Mouse (Mus musculus): Measurements from ENCODE around the gene Zfp467. TPM values are rescaled to one million over a fixed set of nuclear protein-coding genes. Genes with fewer than 3 reads are reported as not detected.

Zfp467 gene
- 1.2 and 13.4 TPM in 2 replicates for polyA plus RNA-seq (2012; ENCODE audit: insufficient read depth, low replicate concordance)

- peaks cover 30% of the 10 kb centered on the region for H3K9me3 ChIP-seq
- peaks cover 25% of the 10 kb centered on the region for H3K4me1 ChIP-seq
- H3K4me3 ChIP-seq (replicated peaks): peak within 1 kb of the TSS; percentile 90
- TF ChIP-seq GATA1 (IDR thresholded peaks at IDR 0.05; ENCODE audit: borderline replicate concordance, low read length): no peak
- no peak for TF ChIP-seq FLI1 (IDR thresholded peaks at IDR 0.05; ENCODE audit: low read length)
- H3K36me3 ChIP-seq (replicated peaks; ENCODE audit: low read length): peaks cover 15% of the 10 kb centered on the region
- H3K27me3 ChIP-seq (replicated peaks): peaks cover 91% of the 10 kb centered on the region
These were observed at the start of gene Zfp467 for GRCm38 (mm10) chr6:48445181-48446101. TSS of gene Zfp467 (minus strand) at chr6:48445825.

- no peak overlapping the region for H3K4me3 ChIP-seq (replicated peaks)
- TF ChIP-seq GATA1 (IDR thresholded peaks at IDR 0.05; ENCODE audit: borderline replicate concordance, low read length): no peak
- TF ChIP-seq FLI1 (IDR thresholded peaks at IDR 0.05; ENCODE audit: low read length): no peak
- no peaks in the 10 kb centered on the region for H3K9me3 ChIP-seq
These were observed 47.6 kb upstream of the Zfp467 start for GRCm38 (mm10) chr6:48493136-48493730.

DNA sequence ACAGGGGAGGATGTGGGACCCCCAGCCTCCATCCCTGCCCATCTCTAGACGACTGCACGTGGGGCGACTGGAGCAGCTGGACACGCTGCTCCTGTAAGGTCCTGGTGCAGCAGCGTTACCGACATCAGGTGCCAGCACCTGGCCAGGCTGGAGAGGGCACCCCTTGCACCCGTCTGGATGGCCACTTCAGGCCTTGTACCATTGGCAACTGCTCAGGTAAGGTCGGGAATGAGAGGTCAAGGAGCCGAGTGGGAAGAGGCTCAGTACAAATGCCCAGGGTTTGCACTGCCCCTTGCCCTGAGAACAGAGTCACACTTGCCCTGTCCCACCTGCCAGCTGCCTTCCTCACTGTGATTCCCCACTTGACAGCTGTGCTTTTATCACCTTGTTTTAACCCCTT is 45.7 kb upstream of the Zfp467 start:
- TF ChIP-seq FLI1 (IDR thresholded peaks at IDR 0.05; ENCODE audit: low read length): no peak
- no peak for TF ChIP-seq GATA1 (IDR thresholded peaks at IDR 0.05; ENCODE audit: borderline replicate concordance, low read length)
- H3K4me3 ChIP-seq (replicated peaks): no peak overlapping the region
- no peaks in the 10 kb centered on the region for H3K9me3 ChIP-seq
- H3K36me3 ChIP-seq (replicated peaks; ENCODE audit: low read length): no peaks in the 10 kb centered on the region
- H3K4me1 ChIP-seq: peaks cover 19% of the 10 kb centered on the region
- peaks cover 93% of the 10 kb centered on the region for H3K27me3 ChIP-seq (replicated peaks)

More at GRCm38 (mm10) chr6:48493136-48493730, 47.6 kb upstream of the Zfp467 start:
- Histone ChIP-seq H3K4me1 (peaks cover 12% of the 10 kb centered on the region), H3K36me3 (replicated peaks; ENCODE audit: low read length) (no peaks in the 10 kb centered on the region), H3K27me3 (replicated peaks) (peaks cover 94% of the 10 kb centered on the region)

DNA sequence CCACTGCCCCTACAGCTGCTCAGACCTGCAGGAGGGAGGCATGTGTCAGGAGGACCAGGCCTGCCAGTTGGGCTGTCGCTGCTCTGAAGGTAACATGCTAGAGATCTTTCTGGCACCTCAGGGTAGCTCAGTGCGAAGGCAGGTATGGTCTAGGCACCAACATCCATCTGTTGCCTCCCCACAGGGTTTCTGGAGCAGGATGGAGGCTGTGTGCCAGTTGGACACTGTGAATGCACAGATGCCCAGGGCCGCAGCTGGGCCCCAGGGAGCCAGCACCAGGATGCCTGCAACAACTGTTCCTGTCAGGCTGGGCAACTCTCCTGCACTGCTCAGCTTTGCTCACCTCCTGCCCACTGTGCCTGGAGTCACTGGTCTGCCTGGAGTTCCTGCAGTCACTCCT is 44.1 kb upstream of the Zfp467 start:
- Histone ChIP-seq H3K36me3 (replicated peaks; ENCODE audit: low read length) (no peaks in the 10 kb centered on the region), H3K9me3 (no peaks in the 10 kb centered on the region), H3K4me3 (replicated peaks) (no peak overlapping the region), H3K4me1 (peaks cover 19% of the 10 kb centered on the region), H3K27me3 (replicated peaks) (peaks cover 97% of the 10 kb centered on the region)
- TF ChIP-seq GATA1 (IDR thresholded peaks at IDR 0.05; ENCODE audit: borderline replicate concordance, low read length) (no peak), FLI1 (IDR thresholded peaks at IDR 0.05; ENCODE audit: low read length) (no peak)

GRCm38 (mm10) chr6:48487747-48488725 is 42.4 kb upstream of the Zfp467 start:
- H3K4me1 ChIP-seq: peaks cover 20% of the 10 kb centered on the region
- TF ChIP-seq GATA1 (IDR thresholded peaks at IDR 0.05; ENCODE audit: borderline replicate concordance, low read length) (no peak), FLI1 (IDR thresholded peaks at IDR 0.05; ENCODE audit: low read length) (no peak)
- peak overlapping the region; percentile 65 for H3K4me3 ChIP-seq (replicated peaks)
- H3K36me3 ChIP-seq (replicated peaks; ENCODE audit: low read length): no peaks in the 10 kb centered on the region
- no peaks in the 10 kb centered on the region for H3K9me3 ChIP-seq
- H3K27me3 ChIP-seq (replicated peaks): peaks cover 97% of the 10 kb centered on the region

- peak overlapping the region; percentile 20 for H3K4me3 ChIP-seq (replicated peaks)
- H3K4me1 ChIP-seq: peaks cover 8% of the 10 kb centered on the region; the same call in 1 of the 2 replicates
- H3K36me3 ChIP-seq (replicated peaks; ENCODE audit: low read length): no peaks in the 10 kb centered on the region
- TF ChIP-seq GATA1 (IDR thresholded peaks at IDR 0.05; ENCODE audit: borderline replicate concordance, low read length): no peak
- TF ChIP-seq FLI1 (IDR thresholded peaks at IDR 0.05; ENCODE audit: low read length): no peak
- peaks cover 97% of the 10 kb centered on the region for H3K27me3 ChIP-seq (replicated peaks)
- no peaks in the 10 kb centered on the region for H3K9me3 ChIP-seq
These were observed 36.9 kb upstream of the Zfp467 start for GRCm38 (mm10) chr6:48482501-48482900.

- Histone ChIP-seq H3K4me3 (replicated peaks) (no peak overlapping the region), H3K36me3 (replicated peaks; ENCODE audit: low read length) (no peaks in the 10 kb centered on the region), H3K27me3 (replicated peaks) (peaks cover 93% of the 10 kb centered on the region), H3K4me1 (peaks cover 8% of the 10 kb centered on the region; the same call in 1 of the 2 replicates), H3K9me3 (no peaks in the 10 kb centered on the region)
- TF ChIP-seq GATA1 (IDR thresholded peaks at IDR 0.05; ENCODE audit: borderline replicate concordance, low read length): no peak
- no peak for TF ChIP-seq FLI1 (IDR thresholded peaks at IDR 0.05; ENCODE audit: low read length)
These were observed 32.8 kb upstream of the Zfp467 start for GRCm38 (mm10) chr6:48478446-48478845.

DNA sequence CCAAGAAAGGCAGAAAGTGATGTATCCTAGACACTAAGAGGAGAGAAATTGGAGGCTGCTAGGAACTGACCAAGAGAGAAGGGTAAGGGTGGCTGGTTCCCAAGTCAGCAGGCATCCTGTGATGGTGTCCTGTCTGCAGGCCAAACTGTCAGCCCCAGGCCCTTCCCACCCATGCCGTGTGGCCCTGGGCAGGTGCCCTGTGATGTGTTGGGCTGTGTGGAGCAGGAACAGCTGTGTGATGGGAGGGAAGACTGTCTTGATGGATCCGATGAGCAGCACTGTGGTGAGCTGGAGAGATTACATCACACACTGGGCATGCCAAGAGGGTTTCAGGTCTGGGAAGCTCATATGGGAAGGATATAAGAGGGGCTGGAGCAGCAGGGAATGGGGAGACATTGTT is 25.1 kb upstream of the Zfp467 start:
- Histone ChIP-seq H3K27me3 (replicated peaks) (peaks cover 83% of the 10 kb centered on the region), H3K9me3 (no peaks in the 10 kb centered on the region), H3K4me1 (no peaks in the 10 kb centered on the region), H3K4me3 (replicated peaks) (no peak overlapping the region), H3K36me3 (replicated peaks; ENCODE audit: low read length) (no peaks in the 10 kb centered on the region)
- no peak for TF ChIP-seq GATA1 (IDR thresholded peaks at IDR 0.05; ENCODE audit: borderline replicate concordance, low read length)
- no peak for TF ChIP-seq FLI1 (IDR thresholded peaks at IDR 0.05; ENCODE audit: low read length)

DNA sequence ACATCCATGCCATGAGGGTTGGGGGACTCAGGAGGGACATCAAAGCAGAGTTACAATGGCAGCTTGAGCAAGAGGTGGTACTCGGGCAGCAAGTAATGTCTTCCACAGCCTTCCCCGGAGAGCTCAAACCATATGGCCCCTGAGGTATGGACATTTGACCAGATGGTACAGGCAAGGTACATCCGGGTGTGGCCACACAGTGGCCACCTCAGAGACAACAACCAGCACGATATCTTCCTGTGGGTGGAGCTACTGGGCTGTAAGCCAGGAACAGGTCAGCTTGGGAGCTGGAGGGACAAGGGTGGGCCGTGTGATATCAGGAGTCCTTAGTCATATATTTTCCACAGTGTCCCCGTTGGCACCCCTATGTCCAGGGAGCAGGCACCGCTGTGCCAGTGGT is 21.9 kb upstream of the Zfp467 start:
- Histone ChIP-seq H3K4me1 (no peaks in the 10 kb centered on the region), H3K4me3 (replicated peaks) (peak overlapping the region; percentile 5), H3K36me3 (replicated peaks; ENCODE audit: low read length) (no peaks in the 10 kb centered on the region), H3K9me3 (no peaks in the 10 kb centered on the region), H3K27me3 (replicated peaks) (peaks cover 74% of the 10 kb centered on the region)
- no peak for TF ChIP-seq GATA1 (IDR thresholded peaks at IDR 0.05; ENCODE audit: borderline replicate concordance, low read length)
- no peak for TF ChIP-seq FLI1 (IDR thresholded peaks at IDR 0.05; ENCODE audit: low read length)

Measured in megakaryocyte, embryonic 14.5 days (primary cell).